Mouse (Mus musculus) olfactory bulb, adult 2 months (tissue): ENCODE results near the gene Gm1113.

ENCODE experiments used
- CTCF ChIP-seq: fragments of 200-500 bp; IDR thresholded peaks from 2 replicates; pipeline ENCODE4 v1.5.1; 2012; ENCODE audit warnings: low read depth, mild to moderate bottlenecking, low read length, moderate library complexity; ENCODE audit not compliant: insufficient read depth
- POLR2A ChIP-seq: fragments of 200-500 bp; IDR thresholded peaks from 2 replicates; pipeline ENCODE4 v1.6.1; 2012; ENCODE audit warnings: mild to moderate bottlenecking, low read depth, low read length, moderate library complexity; ENCODE audit not compliant: insufficient read depth

DNA sequence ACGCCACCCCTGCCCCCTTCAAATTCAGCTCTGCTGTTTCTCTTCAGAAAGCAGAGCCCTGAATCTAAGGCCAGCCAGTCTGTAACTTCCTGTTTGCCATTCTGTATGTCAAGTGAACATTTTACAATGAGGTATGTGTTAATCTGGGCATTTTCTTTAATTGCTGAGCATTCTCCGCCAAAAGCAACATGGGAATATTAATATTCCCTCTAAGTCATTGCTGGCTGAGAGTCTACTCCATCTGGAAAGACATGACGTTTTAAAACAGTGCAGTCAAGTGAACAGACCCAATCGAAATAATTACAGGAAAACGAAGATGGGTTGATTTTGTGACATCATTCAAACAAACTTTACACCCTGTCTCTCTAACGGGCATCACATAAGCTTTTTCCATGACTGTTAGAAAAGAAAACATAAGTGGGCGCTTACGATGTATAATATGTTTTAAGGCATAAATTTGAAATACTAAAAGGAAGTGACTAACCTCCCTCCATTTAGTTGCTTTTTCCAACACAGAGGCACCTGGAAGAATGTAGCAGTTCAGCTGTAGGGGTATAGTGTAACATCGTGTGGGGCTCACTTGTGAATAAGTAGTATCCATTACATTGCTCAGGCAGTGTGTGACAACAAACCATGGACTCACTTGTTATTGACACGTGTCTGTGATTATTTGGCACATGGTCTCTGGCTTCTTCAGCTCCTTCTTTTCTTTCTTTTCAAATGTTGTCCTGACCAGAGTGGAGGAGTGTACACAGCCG, 26.8 kb downstream of the Gm1113 start:
- TF ChIP-seq POLR2A: no peak
- TF ChIP-seq CTCF: no peak
